Comparison of ENCODE assay signal across 34 mouse cellular contexts in genomic region chr2:160153781-160154180, GRCm38 (mm10).
DNase-seq lines count a peak whose midpoint lies in the region; ATAC-seq lines count a peak whose summit lies in the region.
"Had no signal": no experiment of that assay in that cellular context is flagged by ENCODE, and none has a peak within 500 bp of the region (broad histone marks: within the 10 kb centered on the region; RNA-seq: fewer than 3 reads in every experiment).

No protein-coding gene starts in this region.

- H3K4me3 ChIP-seq in kidney, embryonic 15.5 days (replicated peaks), result no peak overlapping the region
- no peak overlapping the region for H3K4me3 ChIP-seq in lung, embryonic 15.5 days
- H3K4me3 ChIP-seq in embryonic facial prominence, embryonic 14.5 days (ENCODE audit: low read depth, low read length), result no peak overlapping the region
- H3K4me3 ChIP-seq: embryonic facial prominence, embryonic 12.5 days; erythroblast, embryonic 14.5 days; gastrocnemius, adult 2 months; heart, adult 2 months; heart, embryonic 12.5 days; hindbrain, embryonic 10.5 days; hindbrain, embryonic 15.5 days; layer of hippocampus, adult 2 months; left cerebral cortex, adult 2 months; stomach, embryonic 15.5 days had no signal

- H3K9me3 ChIP-seq in kidney, embryonic 15.5 days (replicated peaks), result no peaks in the 10 kb centered on the region
- H3K9me3 ChIP-seq in lung, embryonic 15.5 days, result no peaks in the 10 kb centered on the region
- H3K9me3 ChIP-seq in embryonic facial prominence, embryonic 14.5 days (ENCODE audit: control insufficient read depth, low read length), result no peaks in the 10 kb centered on the region
- H3K9me3 ChIP-seq: embryonic facial prominence, embryonic 12.5 days; heart, embryonic 12.5 days; hindbrain, embryonic 10.5 days; hindbrain, embryonic 15.5 days; stomach, embryonic 15.5 days had no signal

- H3K4me1 ChIP-seq in kidney, embryonic 15.5 days, result no peaks in the 10 kb centered on the region; the same call in 1 of the 2 replicates
- no peaks in the 10 kb centered on the region for H3K4me1 ChIP-seq in lung, embryonic 15.5 days
- H3K4me1 ChIP-seq in embryonic facial prominence, embryonic 14.5 days (ENCODE audit: control insufficient read depth, insufficient read depth, low read length), result no peaks in the 10 kb centered on the region
- H3K4me1 ChIP-seq: stomach, embryonic 15.5 days had no signal

- H3K4me2 ChIP-seq in kidney, embryonic 15.5 days, result no peak overlapping the region
- H3K4me2 ChIP-seq in lung, embryonic 15.5 days, result no peak overlapping the region
- no peak overlapping the region for H3K4me2 ChIP-seq in embryonic facial prominence, embryonic 14.5 days (ENCODE audit: low read depth, low read length)
- H3K4me2 ChIP-seq: embryonic facial prominence, embryonic 12.5 days; heart, embryonic 12.5 days; hindbrain, embryonic 15.5 days; midbrain, embryonic 11.5 days; stomach, embryonic 15.5 days had no signal

- H3K27ac ChIP-seq in kidney, embryonic 15.5 days, result no peak overlapping the region
- H3K27ac ChIP-seq in lung, embryonic 15.5 days, result no peak overlapping the region
- no peak overlapping the region for H3K27ac ChIP-seq in embryonic facial prominence, embryonic 14.5 days (replicated peaks; ENCODE audit: low read depth, low read length)
- H3K27ac ChIP-seq: embryonic facial prominence, embryonic 12.5 days; gastrocnemius, adult 2 months; heart, adult 2 months; hindbrain, embryonic 10.5 days; hindbrain, embryonic 15.5 days; layer of hippocampus, adult 2 months; left cerebral cortex, adult 2 months; liver, embryonic 14.5 days; stomach, embryonic 15.5 days had no signal

- WGBS in kidney, embryonic 15.5 days, result 37% methylated on average over 6 of the region's 6 CpGs
- WGBS in lung, embryonic 15.5 days, result 34% methylated on average over 6 of the region's 6 CpGs
- WGBS in embryonic facial prominence, embryonic 14.5 days, result 45% methylated on average over 6 of the region's 6 CpGs
- 20% methylated on average over 6 of the region's 6 CpGs for WGBS in large intestine, adult 2 months

- 0 out of 2 replicates have a peak, but pooled peaks have one; percentile 64 for ATAC-seq in kidney, embryonic 15.5 days (replicated peaks; ENCODE audit: low FRiP score)
- 0 out of 2 replicates have a peak, but pooled peaks have one; percentile 42 for ATAC-seq in lung, embryonic 15.5 days (ENCODE audit: borderline replicate concordance, extremely low read depth, low FRiP score, low TSS enrichment)
- ATAC-seq in embryonic facial prominence, embryonic 14.5 days (ENCODE audit: low read depth), result 0 out of 2 replicates have a peak, but pooled peaks have one; percentile 41
- ATAC-seq: activated CD4-positive, CD25-positive, alpha-beta regulatory T cell, adult 4 months; forebrain, embryonic 16.5 days; inflammation-experienced regulatory T-cells, adult 6 months; midbrain, embryonic 16.5 days had no signal

- no peak for DNase-seq in kidney, postnatal 10 days
- DNase-seq in lung, postnatal 25 days (ENCODE audit: low spot score), result no peak
- DNase-seq in embryonic facial prominence, embryonic 14.5 days (ENCODE audit: low spot score), result peak; percentile 71
- DNase-seq in large intestine, adult 2 months (ENCODE audit: low read depth, low spot score), result peak; percentile 19
- no peak for DNase-seq in adrenal gland, adult 2 months
- DNase-seq: adrenal gland, postnatal 10 days; B cell, adult 2 months; cerebellum, adult 8-10 months; cerebellum, postnatal 25 days; gastrocnemius, adult 2 months; gastrocnemius, postnatal 36 days; heart, adult 2 months; kidney, adult 8-10 months; liver; lung, postnatal 10 days; right cerebral cortex, postnatal 25 days; thymus, adult 18-20 months; thymus, postnatal 25 days had no signal

- no peak overlapping the region for H3K9ac ChIP-seq in kidney, embryonic 15.5 days
- H3K9ac ChIP-seq in lung, embryonic 15.5 days, result no peak overlapping the region
- H3K9ac ChIP-seq in embryonic facial prominence, embryonic 14.5 days (ENCODE audit: low read depth, low read length), result no peak overlapping the region
- H3K9ac ChIP-seq: embryonic facial prominence, embryonic 12.5 days; heart, embryonic 12.5 days; hindbrain, embryonic 15.5 days; liver, embryonic 14.5 days; stomach, embryonic 15.5 days had no signal

- no peaks in the 10 kb centered on the region for H3K36me3 ChIP-seq in kidney, embryonic 15.5 days
- H3K36me3 ChIP-seq in lung, embryonic 15.5 days, result no peaks in the 10 kb centered on the region
- H3K36me3 ChIP-seq in embryonic facial prominence, embryonic 14.5 days (ENCODE audit: control insufficient read depth, insufficient read depth, low read length), result no peaks in the 10 kb centered on the region
- H3K36me3 ChIP-seq: embryonic facial prominence, embryonic 12.5 days; heart, embryonic 12.5 days; hindbrain, embryonic 10.5 days; hindbrain, embryonic 15.5 days; stomach, embryonic 15.5 days had no signal

- no peaks in the 10 kb centered on the region for H3K27me3 ChIP-seq in kidney, embryonic 15.5 days
- no peaks in the 10 kb centered on the region for H3K27me3 ChIP-seq in lung, embryonic 15.5 days
- H3K27me3 ChIP-seq in embryonic facial prominence, embryonic 14.5 days (replicated peaks; ENCODE audit: control insufficient read depth, insufficient read depth, low read length), result no peaks in the 10 kb centered on the region
- H3K27me3 ChIP-seq: embryonic facial prominence, embryonic 12.5 days; heart, embryonic 12.5 days; hindbrain, embryonic 15.5 days; stomach, embryonic 15.5 days had no signal

Comparison
In these comparisons a context has a peak if more than half of its experiments do, and no peak if none do; other contexts are left out.
1. DNase-seq: peak in embryonic facial prominence, embryonic 14.5 days (single experiment) and large intestine, adult 2 months (single experiment); none in kidney, postnatal 10 days (single experiment), lung, postnatal 25 days (single experiment) and adrenal gland, adult 2 months (single experiment).
2. Peak in every context shown above with its lines, with median percentiles within 50 percentile points of each other: ATAC-seq.